Mouse (Mus musculus) hematopoietic stem cell, adult 5-6 weeks (primary cell): ENCODE measurements around the gene Ankrd33b. TPM values are rescaled to one million over a fixed set of nuclear protein-coding genes. Genes with fewer than 3 reads are reported as not detected.

Experiments used
- ATAC-seq, 2 experiments: fragments of 125-278 bp in 1 of 2; replicated peaks in 1 of 2; 2 replicates each; pipeline ENCODE4 v1.8.0; 2016 to 2017; ENCODE audit warnings: inconsistent platforms in 2 of 2, mild to moderate bottlenecking in 2 of 2, moderate number of reproducible peaks in 2 of 2, low read depth in 1 of 2, moderate TSS enrichment in 1 of 2; ENCODE audit not compliant: low FRiP score in 2 of 2, poor library complexity in 2 of 2, severe bottlenecking in 2 of 2, insufficient read depth in 1 of 2, low TSS enrichment in 1 of 2
- total RNA-seq: library from RNA; stranded (forward); fragments of 172-1452, 232-1000 nt; gene quantifications from 2 replicates; pipeline ENCODE4 v1.2.3, GENCODE M21; 2017

Gene Ankrd33b
- total RNA-seq = 7.3 and 7.4 TPM in 2 replicates

DNA sequence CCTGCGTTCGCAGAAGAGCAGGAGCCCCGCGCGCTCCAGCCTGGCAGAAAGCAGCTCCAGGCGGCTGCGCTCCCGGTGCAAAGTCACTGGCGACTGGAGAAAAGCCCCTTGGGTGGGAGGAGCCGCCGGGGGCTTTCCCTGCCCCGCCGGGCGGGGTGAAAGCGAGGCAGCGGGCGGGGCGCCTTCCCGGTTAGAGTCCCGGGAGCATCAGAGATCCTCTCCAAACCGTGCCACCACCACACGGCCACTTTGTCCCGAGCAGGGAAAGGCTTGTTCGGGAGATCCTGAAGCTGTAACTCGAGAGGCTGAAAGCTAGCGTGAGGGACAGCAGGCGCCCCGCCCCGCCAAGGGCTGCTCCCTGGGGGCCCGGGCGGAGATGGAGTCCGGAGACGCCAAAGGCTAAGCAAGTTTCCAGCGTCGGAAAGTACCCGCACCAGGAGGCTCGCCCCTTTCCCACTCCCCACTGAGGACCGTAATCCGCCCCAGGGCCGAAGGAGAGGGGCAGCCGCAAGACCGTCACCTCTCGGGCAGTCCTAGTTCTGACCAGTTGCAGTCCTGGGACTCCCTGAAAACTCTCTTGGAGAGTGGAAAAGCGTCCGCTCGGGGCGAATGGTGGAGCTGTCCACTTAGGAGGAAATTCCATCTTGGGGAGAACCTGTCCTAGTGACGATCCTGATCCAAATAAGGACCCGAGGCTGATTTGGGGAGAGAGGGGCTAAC, at the start of gene Ankrd33b:
Gene Ankrd33b, minus strand, starts transcription at position 246 of the 720 bp plus-strand sequence.
- peak in 1 of 2 experiments; percentile 29; a peak in 1 of 4 replicates for ATAC-seq

DNA sequence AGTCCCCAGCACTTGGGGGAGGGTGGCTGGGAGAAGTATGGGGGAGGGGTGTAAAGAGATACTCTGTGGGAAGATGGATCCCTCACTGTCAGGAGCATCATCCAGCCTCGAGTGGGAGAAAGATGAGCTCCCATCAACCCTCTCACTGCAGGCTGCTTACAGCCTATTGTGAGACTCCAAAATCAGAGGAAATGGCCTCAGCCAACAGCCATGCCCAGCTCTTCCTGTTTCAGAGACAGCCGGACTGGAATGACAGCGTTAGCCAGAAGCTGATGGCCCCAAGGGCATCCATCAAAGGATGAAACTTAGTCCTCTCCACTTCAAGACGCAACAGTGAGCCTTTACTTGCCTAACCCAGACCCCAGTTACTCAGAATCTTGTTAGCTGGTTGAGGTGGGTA, 47.7 kb upstream of the Ankrd33b start:
- no peak for ATAC-seq

DNA sequence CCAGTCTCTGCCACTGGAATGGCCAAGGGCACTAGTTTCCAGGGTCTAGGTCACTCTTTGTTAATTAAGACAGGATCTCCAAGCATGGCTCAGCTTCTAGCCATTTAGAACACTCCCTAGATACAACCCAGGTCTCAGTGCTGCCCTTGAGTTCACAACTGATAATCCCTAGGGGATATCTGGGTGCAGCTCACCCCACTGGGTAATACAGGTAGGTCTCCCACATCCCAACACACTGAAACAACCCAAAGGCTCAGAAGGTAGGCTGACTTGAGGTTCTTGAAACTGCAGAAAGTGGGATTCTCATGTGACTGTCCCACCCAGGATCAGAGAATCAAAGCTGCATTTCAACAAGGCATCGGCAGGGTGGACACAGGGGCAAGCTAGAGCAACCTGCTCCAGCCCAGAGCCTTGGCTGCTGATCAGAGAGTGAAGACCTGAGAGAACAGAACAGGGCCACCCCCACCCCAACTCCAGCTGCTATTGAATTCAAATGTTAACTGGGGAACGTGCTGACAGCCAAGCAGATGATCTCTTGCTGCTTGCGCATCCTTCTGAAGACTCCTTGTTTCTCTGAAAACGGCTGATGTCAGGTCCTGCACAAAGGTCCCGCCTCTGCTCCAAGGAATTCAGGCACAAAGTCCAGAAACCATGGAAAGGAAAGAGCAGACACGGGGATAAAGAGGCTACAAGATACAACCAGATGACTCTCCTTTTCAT, 46.8 kb upstream of the Ankrd33b start:
- ATAC-seq = no peak

DNA sequence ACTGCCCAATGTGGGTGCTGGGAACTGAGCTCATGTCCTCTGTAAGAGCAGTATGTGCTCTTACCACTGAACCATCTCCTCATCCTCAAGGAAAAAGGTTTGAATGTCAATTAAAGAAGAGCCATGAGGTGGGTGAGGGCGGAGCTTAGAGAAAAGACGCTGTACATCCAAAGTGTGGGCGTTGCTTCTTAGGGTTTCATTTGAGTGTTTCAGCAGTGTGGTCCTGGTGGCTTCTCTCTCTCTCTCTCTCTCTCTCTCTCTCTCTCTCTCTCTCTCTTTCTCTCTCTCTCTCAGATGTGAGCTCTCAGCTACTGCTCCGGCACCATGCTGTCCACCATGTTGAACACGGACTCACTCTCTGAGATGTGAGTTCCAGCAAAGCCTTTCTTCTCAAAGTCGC, 46.1 kb upstream of the Ankrd33b start:
- no peak for ATAC-seq

DNA sequence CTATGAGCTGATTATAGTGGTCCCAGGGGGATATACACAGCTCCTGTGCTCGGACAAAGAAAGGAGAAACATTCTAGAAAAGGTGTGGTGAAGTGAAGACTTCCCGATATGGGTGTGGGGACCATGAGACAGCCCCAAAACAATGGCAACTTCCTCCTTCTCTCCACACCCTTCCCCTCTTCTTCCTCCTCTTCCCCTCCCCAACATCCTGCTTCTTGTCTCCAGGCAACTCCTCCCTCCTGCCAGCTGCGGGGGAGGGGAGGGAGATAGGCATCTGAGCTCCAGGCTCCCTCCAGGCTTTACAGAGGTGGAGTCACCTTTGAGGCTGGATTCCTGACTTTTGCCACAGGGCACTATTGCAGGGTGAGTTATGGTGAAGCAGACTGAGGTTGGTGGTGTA, 45.4 kb upstream of the Ankrd33b start:
- ATAC-seq = peak; percentile 27 to 58

DNA sequence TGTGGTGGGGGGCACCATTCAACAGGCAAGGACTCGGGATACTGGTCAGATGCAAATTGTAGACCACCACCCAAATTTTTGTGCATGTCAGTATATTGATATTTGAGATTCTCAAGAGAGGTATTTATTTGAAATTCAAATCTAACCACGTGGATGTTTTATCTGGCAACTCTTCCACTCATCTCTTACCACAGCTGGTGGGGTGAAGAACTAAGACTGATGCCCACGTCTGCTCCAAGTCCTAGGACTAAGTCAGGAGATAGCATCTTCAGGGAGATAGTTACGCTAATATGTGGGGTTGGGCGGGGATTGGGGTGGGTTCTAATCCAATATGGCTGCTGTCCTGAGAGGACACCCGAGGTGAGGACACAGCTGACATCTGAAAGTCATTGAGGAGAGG, 44.9 kb upstream of the Ankrd33b start:
- no peak for ATAC-seq

DNA sequence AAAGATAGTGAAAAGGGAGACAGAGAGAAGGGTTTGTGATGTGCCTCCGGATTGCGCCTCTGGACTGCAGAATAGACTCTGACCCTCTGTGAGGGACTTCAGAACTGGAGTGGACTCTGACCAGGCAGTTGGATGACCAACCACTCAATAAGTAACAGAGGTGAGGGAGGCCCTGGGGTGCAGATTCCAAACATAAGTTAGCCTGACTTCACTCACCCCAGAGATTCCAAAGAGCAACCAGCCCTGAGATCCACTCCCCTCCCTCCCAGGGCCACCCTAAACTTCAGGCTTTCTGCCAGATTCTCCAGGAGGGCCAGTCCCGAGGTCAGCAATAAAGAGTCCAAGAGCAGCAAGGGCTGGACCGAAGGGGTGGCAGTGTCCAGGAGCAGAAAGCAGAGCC, 40.0 kb upstream of the Ankrd33b start:
- no peak for ATAC-seq

DNA sequence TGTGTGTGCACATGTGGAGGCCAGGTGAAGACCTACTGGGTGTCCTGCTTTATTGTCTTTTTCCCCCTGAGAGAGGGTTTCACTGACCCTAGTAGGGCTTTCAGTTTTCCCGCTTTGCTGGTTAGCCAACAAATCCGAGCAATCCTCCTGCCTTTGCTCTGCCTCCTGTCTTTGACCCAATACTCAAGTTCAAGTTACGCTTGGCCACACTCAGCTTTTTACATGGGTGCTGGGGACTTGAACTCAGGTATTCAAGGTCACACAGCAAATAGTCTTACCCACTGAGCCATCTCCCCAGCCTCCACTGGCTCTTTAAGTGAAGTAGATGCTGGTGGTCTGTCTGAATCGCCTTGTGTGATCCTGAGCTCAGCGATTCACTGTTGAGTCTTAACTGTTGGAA, 39.4 kb upstream of the Ankrd33b start:
- no peak for ATAC-seq

DNA sequence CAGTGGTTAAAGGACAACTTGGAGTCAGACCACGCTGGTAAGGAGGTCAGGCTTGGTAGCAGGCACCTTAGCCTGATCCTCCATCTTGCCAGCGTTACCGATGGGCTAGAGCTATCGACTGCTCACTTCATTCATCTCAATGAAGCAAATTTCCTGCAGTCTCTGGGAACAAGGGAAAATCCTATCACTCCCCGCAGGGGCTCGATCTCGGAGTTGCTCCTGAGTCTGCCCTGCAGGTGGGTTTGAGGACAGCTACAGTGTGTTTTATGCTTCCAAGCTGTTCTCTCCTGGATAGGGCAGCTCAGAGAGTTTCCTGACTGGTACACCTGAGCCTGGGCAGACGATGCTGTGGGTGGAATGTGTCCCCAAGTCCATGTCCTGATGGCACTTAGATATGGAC, 36.8 kb upstream of the Ankrd33b start:
- ATAC-seq = no peak

DNA sequence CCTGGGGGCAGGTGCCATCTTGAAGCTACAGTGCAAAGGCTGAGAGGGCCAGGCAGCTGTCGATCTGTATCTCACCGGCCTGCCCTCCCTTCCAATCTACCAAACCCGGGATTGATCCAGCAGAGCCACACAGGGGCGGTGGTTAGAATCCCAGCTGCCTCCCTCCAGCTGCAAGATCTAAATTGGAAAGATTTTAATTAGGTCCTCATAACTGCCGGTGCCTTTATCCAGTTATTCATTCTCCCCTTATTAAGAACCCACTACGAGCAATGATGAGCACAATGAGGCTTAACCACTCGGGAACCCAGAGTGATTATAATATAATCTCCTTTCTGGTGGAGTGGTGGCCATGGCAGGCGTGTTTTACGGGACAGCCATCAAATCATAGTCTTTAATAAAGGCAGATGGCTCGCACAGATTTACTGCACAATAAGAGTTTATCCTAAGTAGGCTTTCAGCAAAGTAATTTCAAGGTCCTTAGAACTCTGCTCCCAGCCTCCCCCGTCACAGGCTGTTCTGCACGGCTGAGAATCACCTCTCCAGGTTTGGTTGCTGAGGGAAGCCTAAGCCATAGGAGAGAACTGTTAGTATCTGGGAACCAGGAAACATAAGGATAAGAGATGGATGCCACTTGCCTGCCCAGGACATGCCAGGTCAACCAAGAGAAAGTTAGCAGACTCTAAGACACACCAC, 34.8 kb upstream of the Ankrd33b start:
- no peak for ATAC-seq

DNA sequence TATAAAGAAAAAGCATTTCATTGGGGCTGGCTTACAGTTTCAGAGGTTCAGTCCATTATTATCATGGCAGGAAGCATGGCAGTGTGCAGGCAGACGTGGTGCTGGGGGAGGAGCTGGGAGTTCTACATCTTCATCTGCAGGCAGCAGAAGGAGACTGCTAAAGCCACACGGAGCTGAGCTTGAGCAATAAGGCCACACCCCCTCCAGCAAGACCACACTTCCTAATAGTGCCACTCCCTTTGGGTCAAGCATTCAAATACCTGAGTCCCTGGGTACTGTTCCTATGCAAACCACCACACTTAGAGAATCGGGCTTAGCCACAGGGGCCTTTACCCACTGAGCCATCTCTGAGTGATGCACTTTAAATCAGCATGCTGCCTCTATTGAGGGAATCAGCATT, 33.4 kb upstream of the Ankrd33b start:
- ATAC-seq = no peak; a peak in 1 of 4 replicates

DNA sequence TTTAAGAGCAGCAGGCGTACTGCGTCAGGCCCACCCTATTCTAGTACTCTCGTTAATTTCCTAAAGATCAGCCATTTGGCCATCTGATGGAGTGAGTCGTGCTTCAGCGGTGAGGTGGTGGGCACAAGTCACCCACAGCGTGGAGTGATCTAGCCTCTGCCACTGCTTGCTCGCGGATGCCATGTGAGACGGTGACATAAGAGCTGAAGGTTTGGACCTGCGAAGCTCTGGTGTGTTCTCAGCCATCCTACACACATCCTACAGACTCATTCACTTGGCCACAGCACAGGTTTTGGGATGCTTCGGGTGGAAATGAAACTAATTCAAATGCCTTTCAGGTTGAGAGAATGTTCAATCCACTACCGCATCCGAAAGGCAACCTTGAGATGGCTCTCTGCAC, 31.2 kb upstream of the Ankrd33b start:
- no peak for ATAC-seq

DNA sequence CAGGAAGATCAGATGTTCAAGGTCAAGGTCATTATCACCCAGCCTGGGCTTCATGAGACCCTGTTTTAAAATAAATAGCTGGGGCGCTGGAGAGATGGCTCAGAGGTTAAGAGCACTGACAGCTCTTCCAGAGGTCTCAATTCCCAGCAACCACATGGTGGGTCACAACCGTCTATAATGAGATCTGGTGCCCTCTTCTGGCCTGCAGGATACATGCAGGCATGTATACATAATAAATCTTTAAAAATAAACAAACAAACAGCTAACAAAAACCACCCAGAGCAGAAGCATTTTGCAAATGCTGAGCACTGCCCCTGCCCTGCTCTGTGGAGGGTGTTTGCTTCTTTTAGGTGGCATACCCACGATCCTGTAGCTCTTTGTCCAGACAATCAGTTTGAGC, 29.9 kb upstream of the Ankrd33b start:
- no peak for ATAC-seq

DNA sequence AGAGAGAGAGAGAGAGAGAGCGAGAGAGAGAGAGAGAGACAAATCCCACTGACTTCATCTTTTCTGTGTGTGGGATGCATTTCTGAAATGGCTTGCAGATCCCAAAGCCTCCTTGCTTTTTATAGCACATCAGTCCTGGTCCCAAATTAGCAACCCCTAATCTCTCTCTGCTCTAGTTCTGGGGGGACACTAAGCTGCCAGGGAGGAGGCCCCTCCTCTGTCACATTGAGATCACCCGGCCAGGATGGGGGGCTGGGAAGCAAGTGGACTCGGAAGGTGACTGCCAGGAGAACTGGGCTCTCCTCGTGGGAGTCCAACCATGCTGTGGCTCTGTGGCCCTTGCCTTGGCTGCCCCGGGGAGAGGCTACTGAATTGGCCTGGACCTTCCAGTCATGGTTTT, 29.2 kb upstream of the Ankrd33b start:
- no peak for ATAC-seq

DNA sequence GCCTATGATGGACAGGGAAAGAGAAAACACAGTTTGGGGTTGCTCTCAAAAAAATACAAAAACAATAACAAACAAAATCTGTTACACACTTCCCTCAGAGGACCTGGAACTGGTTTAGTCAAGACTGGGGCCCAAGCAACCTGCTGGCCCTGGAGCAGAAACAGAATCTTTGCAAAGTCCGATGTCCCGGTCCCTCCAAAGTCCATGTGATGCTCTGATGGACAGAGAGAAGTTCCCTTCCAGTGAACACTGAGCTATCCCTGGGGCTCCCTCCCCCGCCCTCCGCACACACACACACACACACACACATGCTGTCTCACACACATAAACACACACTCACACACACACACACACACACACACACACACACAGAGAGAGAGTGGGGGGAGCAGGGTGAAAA, 28.5 kb upstream of the Ankrd33b start:
- ATAC-seq = no peak

DNA sequence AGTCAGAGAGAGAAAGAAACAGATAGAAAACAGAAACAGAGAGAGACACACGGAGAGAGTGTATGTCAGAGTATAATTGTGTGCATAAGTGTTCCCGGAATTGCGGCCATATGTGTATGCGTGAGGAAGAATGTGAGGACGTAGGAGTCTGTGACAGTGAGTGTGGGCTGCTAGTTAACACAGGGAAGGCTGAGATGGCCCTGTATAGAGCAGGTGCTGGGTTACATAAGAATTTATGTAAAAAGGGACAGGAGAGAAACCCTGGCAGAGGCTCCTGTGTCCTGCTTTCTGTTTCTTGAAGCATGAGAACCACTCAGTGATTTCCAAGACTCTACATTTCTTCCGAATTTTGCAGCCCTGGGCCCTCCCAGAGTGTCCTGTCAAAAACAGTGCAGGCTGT, 25.9 kb upstream of the Ankrd33b start:
- no peak for ATAC-seq

DNA sequence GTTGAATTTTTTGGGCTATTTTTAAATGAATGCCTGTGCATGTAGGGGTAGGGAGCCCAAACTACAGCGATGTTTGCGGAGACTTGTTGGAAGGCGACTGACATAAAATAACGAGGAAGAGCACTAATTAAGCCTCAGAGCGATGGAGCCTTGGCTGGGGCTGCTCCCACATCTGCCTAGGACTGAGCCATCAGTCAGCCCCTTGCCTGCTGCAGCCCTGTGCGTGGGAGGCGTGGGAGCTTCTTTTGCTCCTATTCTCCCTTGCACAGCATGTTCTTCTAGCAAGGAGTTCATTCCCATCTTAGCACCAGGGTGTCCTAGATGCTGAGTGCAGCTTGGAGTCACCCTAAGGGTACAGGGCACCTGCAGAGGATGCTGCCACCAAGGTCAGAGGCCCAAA, 25.2 kb upstream of the Ankrd33b start:
- no peak for ATAC-seq

DNA sequence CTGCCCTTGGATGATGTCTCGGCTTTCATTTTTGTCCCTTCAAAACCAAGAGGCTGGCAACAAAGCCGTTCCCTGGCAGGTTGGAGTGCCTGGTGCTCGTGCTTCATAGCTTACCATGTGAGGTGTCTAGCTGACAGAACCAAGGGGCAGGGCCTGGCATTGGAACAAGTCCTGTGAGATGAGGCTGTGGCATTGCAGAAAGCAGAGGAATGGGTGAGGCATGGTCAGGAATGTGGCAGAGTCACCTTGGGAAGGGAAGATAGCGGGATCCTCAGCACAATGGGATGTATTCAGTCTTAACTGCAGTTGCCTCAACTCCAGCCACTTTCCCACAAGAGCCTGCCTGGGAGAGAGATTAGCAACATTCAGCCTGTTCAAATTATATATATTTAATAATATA, 24.6 kb upstream of the Ankrd33b start:
- no peak for ATAC-seq
